Mouse (Mus musculus): Measurements from ENCODE around the gene Irgq.

DNA sequence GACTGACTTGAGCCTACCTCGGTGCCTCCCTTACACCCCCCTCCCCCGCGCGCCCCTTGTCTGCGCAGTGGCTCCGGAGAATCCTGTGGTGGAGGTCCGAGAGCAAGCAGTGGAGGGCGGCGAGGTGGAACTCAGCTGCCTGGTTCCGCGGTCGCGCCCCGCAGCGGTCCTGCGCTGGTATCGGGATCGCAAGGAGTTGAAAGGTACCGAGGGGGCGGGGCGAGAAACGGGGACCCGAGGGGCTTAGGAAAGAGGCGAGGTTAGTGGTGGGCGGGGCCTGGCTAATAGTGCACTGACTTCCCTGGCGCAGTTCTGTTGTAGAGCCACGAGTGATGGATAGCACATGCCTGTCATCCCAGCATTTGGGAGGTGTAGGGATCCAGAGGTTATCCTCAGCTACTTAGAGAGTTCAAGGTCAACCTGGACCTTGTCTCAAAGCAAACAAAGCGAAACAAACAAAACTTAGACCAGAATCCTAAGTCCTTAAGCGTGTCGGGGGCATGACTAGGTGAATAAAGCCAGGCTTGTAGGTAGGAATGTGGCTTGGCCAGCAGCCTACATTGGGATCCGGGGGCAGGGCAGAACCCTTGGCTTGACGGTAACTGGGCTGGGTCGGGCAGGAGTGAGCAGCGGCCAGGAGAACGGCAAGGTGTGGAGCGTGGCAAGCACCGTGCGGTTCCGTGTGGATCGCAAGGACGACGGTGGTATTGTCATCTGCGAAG, 30.5 kb upstream of the Irgq start:
- no peak for TF ChIP-seq POLR2A (IDR thresholded peaks at IDR 0.05; ENCODE audit: borderline replicate concordance, control insufficient read depth, low read depth, low read length)
- TF ChIP-seq CTCF (IDR thresholded peaks at IDR 0.05; ENCODE audit: control insufficient read depth, insufficient read depth, low read length) = no peak
